Mouse (Mus musculus): Measurements from ENCODE around the gene Btbd7.

GRCm38 (mm10) chr12:102742056-102742455, 136.2 kb downstream of the Btbd7 start:
- TF ChIP-seq CTCF (IDR thresholded peaks at IDR 0.05; ENCODE audit: low read depth) (no peak), EP300 (IDR thresholded peaks at IDR 0.05; ENCODE audit: low read depth) (no peak)
